Mouse (Mus musculus) stomach, embryonic 14.5 days (tissue): Measurements from ENCODE around the gene Tle6. TPM values are rescaled to one million over a fixed set of nuclear protein-coding genes. Genes with fewer than 3 reads are reported as not detected.
A peak's percentile ranks its signal among the peaks of the same experiment; 100 is the strongest.

Experiments
- ATAC-seq: fragments of 200-750 bp; cut with Nextera tagmentation; 2 replicates; pipeline ENCODE4 v1.8.0; 2017; ENCODE audit warnings: low read depth, moderate TSS enrichment; ENCODE audit not compliant: insufficient number of reproducible peaks, insufficient read depth, low FRiP score
- H3K27ac ChIP-seq: fragments of 300-500 bp; sonication (generic); 2 replicates; pipeline ENCODE4 v1.5.1; 2014; ENCODE audit warnings: mild to moderate bottlenecking, low read length, moderate library complexity, mixed read lengths
- H3K27me3 ChIP-seq: fragments of 300-500 bp; sonication (generic); 2 replicates; pipeline ENCODE4 v1.6.1; 2014; ENCODE audit warnings: low read length, control low read depth, mixed read lengths; ENCODE audit not compliant: control insufficient read depth, insufficient read depth
- H3K36me3 ChIP-seq: fragments of 300-500 bp; sonication (generic); 2 replicates; pipeline ENCODE4 v1.6.1; 2014; ENCODE audit warnings: mild to moderate bottlenecking, control low read depth, low read length, moderate library complexity, mixed read lengths; ENCODE audit not compliant: control insufficient read depth, insufficient read depth
- H3K4me1 ChIP-seq: fragments of 300-500 bp; sonication (generic); 2 replicates; pipeline ENCODE4 v1.6.1; 2014; ENCODE audit warnings: low read length, control low read depth, mixed read lengths; ENCODE audit not compliant: control insufficient read depth, insufficient read depth
- H3K4me2 ChIP-seq: fragments of 300-500 bp; sonication (generic); replicated peaks from 2 replicates; pipeline ENCODE4 v1.6.1; 2014; ENCODE audit warnings: low read depth, low read length, control low read depth
- H3K4me3 ChIP-seq: fragments of 300-500 bp; sonication (generic); 2 replicates; pipeline ENCODE4 v1.5.1; 2014; ENCODE audit warnings: low read depth, low read length, control low read depth
- H3K9ac ChIP-seq: fragments of 300-500 bp; sonication (generic); replicated peaks from 2 replicates; pipeline ENCODE4 v1.6.1; 2014; ENCODE audit warnings: low read depth, mild to moderate bottlenecking, control low read depth, low read length, moderate library complexity, mixed read lengths
- H3K9me3 ChIP-seq: fragments of 300-500 bp; sonication (generic); 2 replicates; pipeline ENCODE4 v1.6.1; 2016; ENCODE audit warnings: low read depth, low read length, control low read depth; ENCODE audit not compliant: control insufficient read depth
- WGBS: fragments of 180-500 bp; shearing (Covaris S2); extraction: QIAGEN DNeasy Blood & Tissue Kit; methylation state at CpG from one replicate; pipeline ENCODE4 v1.1.7; 2014; 5-methylcytosine and 5-hydroxymethylcytosine counted together
- polyA plus RNA-seq: library from polyadenylated mRNA; unstranded; fragments of >200 nt; fragmentation: Nextera tagmentation; extraction: Ambion mirVana; gene quantifications from 2 replicates; pipeline ENCODE4 v1.2.1, GENCODE M21; 2014

The Tle6 gene
- polyA plus RNA-seq, 1 experiment from 2014 or later = 14.3 TPM

DNA sequence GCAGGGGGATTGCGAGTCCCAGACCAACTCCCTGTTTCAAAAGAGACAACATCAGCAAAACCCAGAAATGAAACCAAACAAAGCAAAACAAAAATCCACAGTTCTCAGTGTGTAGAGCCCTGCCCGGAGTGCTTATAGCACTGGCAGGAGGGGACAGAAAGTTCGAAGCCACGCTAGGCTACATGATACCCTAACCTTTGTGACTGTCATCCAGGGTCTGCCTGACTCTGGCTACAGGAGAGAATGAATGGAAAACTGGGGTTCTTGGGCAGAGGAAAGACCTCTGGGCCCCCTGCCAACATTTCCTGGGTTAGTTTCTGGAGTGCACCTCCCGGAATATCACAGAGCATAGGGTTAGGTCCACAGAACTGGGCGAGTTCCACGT, 27.0 kb upstream of the Tle6 start:
- peaks cover 9% of the 10 kb centered on the region; the same call in 1 of the 2 replicates for H3K4me1 ChIP-seq
- H3K27me3 ChIP-seq = no peaks in the 10 kb centered on the region
- peak overlapping the region; percentile 76 for H3K4me3 ChIP-seq
- no peaks in the 10 kb centered on the region for H3K9me3 ChIP-seq
- H3K9ac ChIP-seq = peak overlapping the region; percentile 83; the same call in 1 of the 2 replicates
- ATAC-seq = peak; percentile 34; the same call in 1 of the 2 replicates
- 53% methylated on average over 7 of the region's 7 CpGs for WGBS
- peak overlapping the region; percentile 94 for H3K27ac ChIP-seq
- H3K36me3 ChIP-seq = no peaks in the 10 kb centered on the region
- peak overlapping the region; percentile 83 for H3K4me2 ChIP-seq

DNA sequence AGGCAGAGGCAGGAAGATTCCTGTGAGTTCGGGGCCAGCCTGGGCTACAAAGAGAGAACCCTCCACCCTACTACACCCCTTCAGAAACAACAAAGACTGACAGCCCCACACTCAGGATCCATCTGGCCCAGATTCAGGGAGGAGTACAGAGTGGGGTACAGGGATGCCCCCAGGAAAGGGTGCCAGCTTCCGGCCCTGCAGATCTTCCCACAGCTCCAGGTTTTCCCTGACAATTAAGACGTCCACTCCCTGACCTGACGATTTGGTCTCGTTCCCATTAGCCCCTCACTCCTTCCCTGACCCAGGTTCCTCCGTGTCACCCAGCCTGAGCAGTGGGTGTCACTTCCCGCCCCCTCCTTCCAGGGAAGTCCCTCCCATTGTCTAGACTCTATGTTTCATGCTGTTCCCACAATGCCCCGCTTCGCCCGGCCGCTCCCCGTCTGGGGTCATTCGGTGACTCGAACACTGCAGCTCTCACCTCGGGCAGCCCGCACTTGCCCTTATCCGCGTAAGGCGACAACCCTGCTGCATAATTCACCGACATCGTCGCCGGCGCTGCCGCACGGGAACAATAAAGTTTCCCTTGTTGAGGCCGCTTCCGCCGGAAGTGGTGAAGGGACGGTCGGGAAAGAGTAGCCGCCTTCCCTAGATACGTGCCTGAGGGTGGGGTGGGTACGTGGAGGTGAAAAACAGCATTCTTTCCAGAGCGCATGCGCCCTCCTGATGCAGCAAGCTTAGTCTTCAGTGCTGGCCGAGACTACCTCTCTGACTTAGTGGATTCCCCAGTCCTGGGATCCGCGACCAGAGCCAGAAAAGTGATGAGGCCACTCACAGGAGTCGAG, 26.3 kb upstream of the Tle6 start, which contains the start of gene Sirt6:
Sirt6 (minus strand) TSS at position 804 of the 842 bp plus-strand sequence.
- H3K36me3 ChIP-seq = peaks cover 3% of the 10 kb centered on the region; the same call in 1 of the 2 replicates
- no peaks in the 10 kb centered on the region for H3K9me3 ChIP-seq
- ATAC-seq = peak; percentile 87
- H3K9ac ChIP-seq = peak within 1 kb of the TSS; percentile 83
- peak within 1 kb of the TSS; percentile 83 for H3K4me2 ChIP-seq
- peak within 1 kb of the TSS; percentile 76 for H3K4me3 ChIP-seq
- H3K27ac ChIP-seq = peak within 1 kb of the TSS; percentile 94
- H3K4me1 ChIP-seq = peaks cover 9% of the 10 kb centered on the region; the same call in 1 of the 2 replicates
- no peaks in the 10 kb centered on the region for H3K27me3 ChIP-seq
- WGBS = 5% methylated on average over 40 of the region's 40 CpGs

DNA sequence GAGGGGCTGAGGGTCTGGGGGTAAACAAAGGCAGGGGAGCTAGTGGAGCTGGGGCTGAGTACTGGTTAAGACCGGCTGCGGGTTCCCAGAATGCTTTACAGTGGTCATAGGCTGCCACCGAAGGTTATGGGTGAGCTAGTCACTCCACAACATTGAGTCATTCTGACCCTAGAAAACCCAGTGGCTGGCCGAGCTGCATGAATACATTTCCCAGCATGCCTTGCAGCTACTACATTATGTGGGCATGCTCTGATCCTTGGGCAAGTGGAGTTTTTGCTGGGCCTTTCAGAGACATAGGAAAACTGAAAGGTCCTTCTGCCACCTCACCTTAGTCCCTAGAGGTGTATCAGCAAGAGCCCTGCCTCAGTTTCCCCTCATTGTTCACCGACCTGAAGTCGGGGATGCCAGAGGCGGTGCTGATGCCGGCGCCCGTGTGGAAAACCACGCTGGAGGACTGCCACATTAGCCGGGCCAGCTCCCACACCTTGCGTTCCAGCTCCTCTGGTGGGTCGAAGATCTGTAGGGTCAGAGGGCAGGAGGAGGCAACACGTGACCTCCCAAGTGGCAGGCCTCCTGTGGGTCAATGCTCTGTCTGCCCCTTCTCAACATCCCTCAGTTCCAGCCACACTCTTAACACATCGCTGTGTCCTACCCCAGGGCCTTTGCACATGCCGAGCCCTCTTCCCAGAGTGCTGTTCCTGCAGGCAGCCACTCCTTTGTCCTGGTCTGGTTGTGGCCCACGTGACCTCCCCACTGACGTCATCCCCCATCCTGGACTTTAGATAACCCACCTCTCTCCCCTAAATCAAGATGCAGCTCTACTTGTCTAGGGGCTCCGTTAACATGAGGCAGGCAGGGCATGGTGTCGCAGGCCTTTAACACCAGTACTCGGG, 25.5 kb upstream of the Tle6 start:
- Histone ChIP-seq H3K9ac (peak overlapping the region; percentile 83), H3K36me3 (peaks cover 6% of the 10 kb centered on the region; the same call in 1 of the 2 replicates), H3K4me1 (peaks cover 9% of the 10 kb centered on the region; the same call in 1 of the 2 replicates), H3K4me3 (peak overlapping the region; percentile 76), H3K27me3 (no peaks in the 10 kb centered on the region), H3K9me3 (no peaks in the 10 kb centered on the region), H3K27ac (peak overlapping the region; percentile 94; the same call in 1 of the 2 replicates), H3K4me2 (peak overlapping the region; percentile 83)
- no peak for ATAC-seq
- 89% methylated on average over 22 of the region's 22 CpGs for WGBS

DNA sequence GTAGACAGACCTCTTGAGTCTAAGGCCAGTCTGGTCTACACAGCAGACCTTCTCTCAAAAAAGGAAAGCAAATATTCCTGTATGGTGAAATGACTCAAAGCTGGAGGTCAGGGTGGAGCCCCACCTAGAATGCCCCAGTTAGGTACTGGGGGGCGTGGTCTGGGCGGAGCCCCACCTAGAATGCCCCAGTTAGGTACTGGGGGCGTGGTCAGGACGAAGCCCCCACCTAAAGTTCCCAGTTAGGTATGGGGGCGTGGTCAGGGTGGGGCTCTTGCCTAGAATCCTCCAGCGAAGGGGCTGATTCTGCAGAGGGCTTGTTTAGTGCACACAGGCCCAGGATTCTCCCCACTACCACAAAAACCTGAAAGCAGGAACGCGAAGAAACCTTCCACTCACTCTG, 22.6 kb upstream of the Tle6 start:
- Histone ChIP-seq H3K27me3 (no peaks in the 10 kb centered on the region), H3K36me3 (peaks cover 6% of the 10 kb centered on the region; the same call in 1 of the 2 replicates), H3K4me1 (peaks cover 9% of the 10 kb centered on the region; the same call in 1 of the 2 replicates), H3K9ac (no peak overlapping the region), H3K9me3 (no peaks in the 10 kb centered on the region), H3K4me3 (no peak overlapping the region), H3K4me2 (no peak overlapping the region), H3K27ac (no peak overlapping the region)
- ATAC-seq = no peak
- WGBS = 57% methylated on average over 8 of the region's 8 CpGs

- no peak overlapping the region for H3K9ac ChIP-seq
- no peaks in the 10 kb centered on the region for H3K4me1 ChIP-seq
- no peaks in the 10 kb centered on the region for H3K9me3 ChIP-seq
- peaks cover 6% of the 10 kb centered on the region; the same call in 1 of the 2 replicates for H3K36me3 ChIP-seq
- H3K4me3 ChIP-seq = no peak overlapping the region
- H3K27me3 ChIP-seq = no peaks in the 10 kb centered on the region
- no peak overlapping the region for H3K27ac ChIP-seq
- no peak overlapping the region for H3K4me2 ChIP-seq
- 55% methylated on average over 9 of the region's 9 CpGs for WGBS
- ATAC-seq = no peak
These were observed 19.9 kb upstream of the Tle6 start for GRCm38 (mm10) chr10:81620786-81621185.

DNA sequence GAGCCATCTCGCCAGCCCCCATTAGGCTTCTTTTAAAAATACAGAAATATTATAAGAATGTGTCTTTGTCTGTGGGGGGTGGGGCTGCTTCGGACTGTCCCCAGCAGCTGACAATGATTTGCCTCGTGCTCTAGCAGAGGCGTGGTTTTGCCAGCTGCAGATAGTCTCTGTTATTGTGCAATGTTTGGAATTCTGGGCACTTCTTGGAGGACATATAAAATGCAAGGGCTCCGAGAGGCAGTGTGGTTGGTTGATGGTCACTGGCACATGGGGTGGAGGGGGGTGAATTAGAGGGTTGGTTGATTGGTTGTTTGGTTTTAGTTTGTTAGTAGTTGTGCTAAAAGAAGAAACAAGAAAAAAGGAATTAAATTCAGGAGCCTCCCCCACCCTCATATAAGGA, 19.1 kb upstream of the Tle6 start:
- Histone ChIP-seq H3K27me3 (no peaks in the 10 kb centered on the region), H3K4me1 (no peaks in the 10 kb centered on the region), H3K9ac (no peak overlapping the region), H3K4me3 (no peak overlapping the region), H3K9me3 (no peaks in the 10 kb centered on the region), H3K27ac (no peak overlapping the region), H3K4me2 (no peak overlapping the region), H3K36me3 (peaks cover 6% of the 10 kb centered on the region; the same call in 1 of the 2 replicates)
- WGBS = 77% methylated on average over 5 of the region's 5 CpGs
- ATAC-seq = no peak

GRCm38 (mm10) chr10:81615486-81615885, 14.6 kb upstream of the Tle6 start:
- H3K4me2 ChIP-seq = no peak overlapping the region
- 51% methylated on average over 6 of the region's 6 CpGs for WGBS
- H3K9me3 ChIP-seq = no peaks in the 10 kb centered on the region; the same call in 1 of the 2 replicates
- no peaks in the 10 kb centered on the region for H3K36me3 ChIP-seq
- no peak for ATAC-seq
- no peak overlapping the region for H3K4me3 ChIP-seq
- H3K4me1 ChIP-seq = no peaks in the 10 kb centered on the region
- H3K27me3 ChIP-seq = no peaks in the 10 kb centered on the region
- H3K27ac ChIP-seq = no peak overlapping the region
- H3K9ac ChIP-seq = no peak overlapping the region

DNA sequence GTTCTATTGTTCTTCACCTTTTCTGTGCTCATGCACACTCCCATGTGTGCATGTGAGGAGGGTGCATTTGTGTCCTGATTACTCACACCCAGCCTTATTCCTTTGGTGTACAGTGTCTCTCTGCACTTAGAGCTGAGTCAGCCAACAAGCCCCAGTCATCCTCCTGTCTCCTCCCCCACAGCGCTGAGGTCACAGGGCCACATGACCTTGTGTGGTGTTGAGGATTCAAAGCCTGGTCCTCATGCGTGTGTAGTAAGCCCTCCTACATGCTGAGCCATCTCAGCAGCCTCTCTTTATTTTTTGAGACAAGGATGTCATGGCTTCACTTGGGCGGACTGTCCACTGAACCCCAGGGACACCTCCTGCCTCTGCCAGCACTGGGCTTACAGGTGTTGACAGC, 11.9 kb upstream of the Tle6 start:
- WGBS = 61% methylated on average over 3 of the region's 3 CpGs
- peak; percentile 12; the same call in 1 of the 2 replicates for ATAC-seq
- no peaks in the 10 kb centered on the region; the same call in 1 of the 2 replicates for H3K9me3 ChIP-seq

More for the DNA sequence above, 11.9 kb upstream of the Tle6 start:
- Histone ChIP-seq H3K4me1 (no peaks in the 10 kb centered on the region), H3K4me2 (no peak overlapping the region), H3K9ac (no peak overlapping the region), H3K4me3 (no peak overlapping the region), H3K36me3 (no peaks in the 10 kb centered on the region), H3K27me3 (no peaks in the 10 kb centered on the region), H3K27ac (no peak overlapping the region)
